Mouse (Mus musculus): Measurements from ENCODE around the gene Sparc. TPM values are rescaled to one million over a fixed set of nuclear protein-coding genes. Genes with fewer than 3 reads are reported as not detected.

Gene Sparc
- polyA plus RNA-seq (2012; rRNA removed): 427 and 627 TPM in 2 replicates

DNA sequence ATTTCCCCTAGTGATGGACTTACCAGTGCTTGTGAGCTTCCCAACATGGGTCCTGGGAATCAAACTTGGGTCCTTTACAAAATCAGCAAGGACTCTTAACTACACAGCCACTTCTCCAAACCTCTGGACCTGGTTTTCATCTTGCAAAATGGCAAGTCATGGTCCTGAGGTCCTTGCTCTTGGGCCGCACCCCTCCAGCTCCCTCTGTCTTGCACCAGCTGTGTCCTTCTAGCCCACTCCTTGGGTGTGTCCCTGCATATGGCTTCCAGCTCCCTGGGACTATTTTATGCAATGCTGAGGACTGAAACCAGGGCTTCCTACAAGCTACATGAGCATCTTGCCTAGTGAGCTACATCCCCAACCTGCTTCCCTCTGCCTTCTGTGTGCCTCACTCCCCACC lies at the start of gene Sparc:
Sparc (minus strand) TSS at position 206 of the 400 bp plus-strand sequence.
- 96% methylated on average over 1 of the region's 1 CpGs for WGBS
- Histone ChIP-seq H3K36me3 (ENCODE audit: control insufficient read depth, insufficient read depth, low read length) (no peaks in the 10 kb centered on the region), H3K27me3 (ENCODE audit: control insufficient read depth, insufficient read depth, low read length) (no peaks in the 10 kb centered on the region), H3K27ac (ENCODE audit: insufficient read depth, low read length) (no peak within 1 kb of the TSS), H3K4me3 (ENCODE audit: extremely low read depth, insufficient read depth, insufficient read length) (no peak within 1 kb of the TSS), H3K4me1 (ENCODE audit: control insufficient read depth, insufficient read depth, insufficient read length) (no peaks in the 10 kb centered on the region)
- no peak for DNase-seq (ENCODE audit: low read depth in 1 of 2, low spot score in 2 of 2)
- TF ChIP-seq POLR2A (IDR thresholded peaks at IDR 0.05; ENCODE audit: low read depth, low read length) (no peak), CTCF (IDR thresholded peaks at IDR 0.05; ENCODE audit: extremely low read depth, insufficient read depth, insufficient read length, insufficient replicate concordance) (no peak)

- no peak for DNase-seq (ENCODE audit: low read depth in 1 of 2, low spot score in 2 of 2)
- no peak overlapping the region for H3K27ac ChIP-seq (ENCODE audit: insufficient read depth, low read length)
- TF ChIP-seq POLR2A (IDR thresholded peaks at IDR 0.05; ENCODE audit: low read depth, low read length) (no peak), CTCF (IDR thresholded peaks at IDR 0.05; ENCODE audit: extremely low read depth, insufficient read depth, insufficient read length, insufficient replicate concordance) (no peak)
- 69% methylated on average over 7 of the region's 7 CpGs for WGBS
- H3K27me3 ChIP-seq (ENCODE audit: control insufficient read depth, insufficient read depth, low read length): no peaks in the 10 kb centered on the region
- no peaks in the 10 kb centered on the region; the same call in 1 of the 2 replicates for H3K36me3 ChIP-seq (ENCODE audit: control insufficient read depth, insufficient read depth, low read length)
- H3K4me1 ChIP-seq (ENCODE audit: control insufficient read depth, insufficient read depth, insufficient read length): peaks cover 10% of the 10 kb centered on the region; the same call in 1 of the 2 replicates
- no peak overlapping the region for H3K4me3 ChIP-seq (ENCODE audit: extremely low read depth, insufficient read depth, insufficient read length)
These were observed 48.5 kb upstream of the Sparc start for GRCm38 (mm10) chr11:55471467-55471866.

GRCm38 (mm10) chr11:55470761-55471160 lies 47.8 kb upstream of the Sparc start:
- peak overlapping the region; percentile 82 for H3K4me3 ChIP-seq (ENCODE audit: extremely low read depth, insufficient read depth, insufficient read length)
- DNase-seq (ENCODE audit: low read depth in 1 of 2, low spot score in 2 of 2): no peak
- WGBS: 10% methylated on average over 8 of the region's 8 CpGs
- H3K36me3 ChIP-seq (ENCODE audit: control insufficient read depth, insufficient read depth, low read length): no peaks in the 10 kb centered on the region; the same call in 1 of the 2 replicates
- TF ChIP-seq CTCF (IDR thresholded peaks at IDR 0.05; ENCODE audit: extremely low read depth, insufficient read depth, insufficient read length, insufficient replicate concordance) (no peak), POLR2A (IDR thresholded peaks at IDR 0.05; ENCODE audit: low read depth, low read length) (no peak)
- no peaks in the 10 kb centered on the region for H3K27me3 ChIP-seq (ENCODE audit: control insufficient read depth, insufficient read depth, low read length)
- no peak overlapping the region for H3K27ac ChIP-seq (ENCODE audit: insufficient read depth, low read length)
- peaks cover 10% of the 10 kb centered on the region; the same call in 1 of the 2 replicates for H3K4me1 ChIP-seq (ENCODE audit: control insufficient read depth, insufficient read depth, insufficient read length)

GRCm38 (mm10) chr11:55469923-55470691 lies 47.1 kb upstream of the Sparc start:
- peaks cover 10% of the 10 kb centered on the region; the same call in 1 of the 2 replicates for H3K4me1 ChIP-seq (ENCODE audit: control insufficient read depth, insufficient read depth, insufficient read length)
- no peaks in the 10 kb centered on the region; the same call in 1 of the 2 replicates for H3K36me3 ChIP-seq (ENCODE audit: control insufficient read depth, insufficient read depth, low read length)
- under 1% methylated on average over 46 of the region's 46 CpGs for WGBS
- no peaks in the 10 kb centered on the region for H3K27me3 ChIP-seq (ENCODE audit: control insufficient read depth, insufficient read depth, low read length)
- TF ChIP-seq POLR2A (IDR thresholded peaks at IDR 0.05; ENCODE audit: low read depth, low read length): no peak
- TF ChIP-seq CTCF (IDR thresholded peaks at IDR 0.05; ENCODE audit: extremely low read depth, insufficient read depth, insufficient read length, insufficient replicate concordance): no peak
- H3K4me3 ChIP-seq (ENCODE audit: extremely low read depth, insufficient read depth, insufficient read length): peak overlapping the region; percentile 82
- peak in 1 of 2 experiments; percentile 10 for DNase-seq (ENCODE audit: low read depth in 1 of 2, low spot score in 2 of 2)
- H3K27ac ChIP-seq (ENCODE audit: insufficient read depth, low read length): peak overlapping the region; percentile 73

DNA sequence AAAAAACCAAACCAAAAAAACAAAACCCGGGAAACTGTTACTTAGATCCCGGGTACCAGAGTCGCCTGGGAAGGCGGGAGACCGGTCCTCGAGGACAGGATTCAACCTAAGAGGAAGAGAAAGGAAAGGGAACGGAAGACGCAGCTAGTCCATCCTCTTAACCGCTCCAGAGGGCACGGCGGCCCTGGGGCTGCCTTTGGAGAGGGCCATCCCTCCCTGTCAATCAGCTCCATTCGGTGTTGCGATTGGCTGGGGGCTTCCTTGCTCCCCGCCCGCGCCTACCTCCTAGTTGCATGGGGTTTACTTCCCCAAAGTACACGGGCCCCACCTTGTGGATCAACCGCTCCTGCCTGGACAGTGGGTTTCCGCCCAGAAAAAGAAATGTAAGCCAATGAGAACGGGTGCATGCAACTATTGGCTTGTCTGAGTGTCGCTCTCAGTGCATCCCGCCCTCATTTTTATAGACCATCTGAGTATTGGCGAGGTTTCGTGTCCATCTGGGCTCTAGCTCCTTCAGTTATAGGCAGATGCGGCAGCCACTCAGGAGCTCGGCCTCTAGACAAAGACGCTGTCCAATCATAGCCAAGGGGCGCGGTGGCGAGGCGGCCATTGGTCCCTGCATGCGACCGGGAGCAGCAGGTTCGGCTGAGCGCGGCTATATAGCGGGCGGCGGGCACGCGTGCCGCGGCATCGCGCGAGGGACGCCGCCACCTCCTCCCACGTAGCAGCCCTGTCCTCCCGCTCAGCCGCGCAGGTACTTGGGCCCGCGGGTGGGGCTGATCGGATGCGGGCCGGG lies 46.3 kb upstream of the Sparc start, which contains the start of gene G3bp1:
G3bp1 (plus strand) TSS at position 638 of the 796 bp plus-strand sequence.
- Histone ChIP-seq H3K36me3 (ENCODE audit: control insufficient read depth, insufficient read depth, low read length) (no peaks in the 10 kb centered on the region; the same call in 1 of the 2 replicates), H3K27me3 (ENCODE audit: control insufficient read depth, insufficient read depth, low read length) (no peaks in the 10 kb centered on the region), H3K4me1 (ENCODE audit: control insufficient read depth, insufficient read depth, insufficient read length) (peaks cover 10% of the 10 kb centered on the region; the same call in 1 of the 2 replicates), H3K27ac (ENCODE audit: insufficient read depth, low read length) (peak within 1 kb of the TSS; percentile 82), H3K4me3 (ENCODE audit: extremely low read depth, insufficient read depth, insufficient read length) (peak within 1 kb of the TSS; percentile 82)
- peak; percentile 99 to 100 for DNase-seq (ENCODE audit: low read depth in 1 of 2, low spot score in 2 of 2)
- TF ChIP-seq CTCF (IDR thresholded peaks at IDR 0.05; ENCODE audit: extremely low read depth, insufficient read depth, insufficient read length, insufficient replicate concordance): no peak
- peak; percentile 98 for TF ChIP-seq POLR2A (IDR thresholded peaks at IDR 0.05; ENCODE audit: low read depth, low read length)
- under 1% methylated on average over 57 of the region's 57 CpGs for WGBS

- no peaks in the 10 kb centered on the region for H3K27me3 ChIP-seq (ENCODE audit: control insufficient read depth, insufficient read depth, low read length)
- H3K27ac ChIP-seq (ENCODE audit: insufficient read depth, low read length): peak overlapping the region; percentile 82
- DNase-seq (ENCODE audit: low read depth in 1 of 2, low spot score in 2 of 2): peak in 1 of 2 experiments; percentile 23
- no peaks in the 10 kb centered on the region for H3K36me3 ChIP-seq (ENCODE audit: control insufficient read depth, insufficient read depth, low read length)
- TF ChIP-seq POLR2A (IDR thresholded peaks at IDR 0.05; ENCODE audit: low read depth, low read length) (no peak), CTCF (IDR thresholded peaks at IDR 0.05; ENCODE audit: extremely low read depth, insufficient read depth, insufficient read length, insufficient replicate concordance) (no peak)
- peak overlapping the region; percentile 66 for H3K4me3 ChIP-seq (ENCODE audit: extremely low read depth, insufficient read depth, insufficient read length)
- peaks cover 8% of the 10 kb centered on the region; the same call in 1 of the 2 replicates for H3K4me1 ChIP-seq (ENCODE audit: control insufficient read depth, insufficient read depth, insufficient read length)
- WGBS: under 1% methylated on average over 17 of the region's 17 CpGs
These were observed 45.6 kb upstream of the Sparc start for GRCm38 (mm10) chr11:55468611-55469047.
